Mouse (Mus musculus) embryo, embryonic 11.5 days (tissue): Measurements from ENCODE around the gene Mrpl2.

Experiments
- DNase-seq: peaks from one replicate; pipeline ENCODE4 v3.0.0-alpha.2; 2012; ENCODE audit warnings: low read depth, low spot score

Mrpl2 gene

GRCm38 (mm10) chr17:46667712-46668111, 21.7 kb downstream of the Mrpl2 start:
- no peak for DNase-seq

GRCm38 (mm10) chr17:46669911-46670310, 23.9 kb downstream of the Mrpl2 start:
- DNase-seq, result no peak

GRCm38 (mm10) chr17:46673850-46674529, 28.0 kb downstream of the Mrpl2 start, which contains the start of gene Rrp36:
TSS of gene Rrp36 (minus strand) at chr17:46674352.
- DNase-seq, result peak; percentile 80

GRCm38 (mm10) chr17:46674530-46675283, 28.7 kb downstream of the Mrpl2 start:
- no peak for DNase-seq

GRCm38 (mm10) chr17:46678416-46678815, 32.4 kb downstream of the Mrpl2 start, which contains the start of gene Mea1:
TSS of gene Mea1 (plus strand) at chr17:46678793.
- no peak for DNase-seq

- DNase-seq, result no peak
Measured at GRCm38 (mm10) chr17:46678911-46679310, 32.9 kb downstream of the Mrpl2 start.

- peak; percentile 32 for DNase-seq
Measured at GRCm38 (mm10) chr17:46679843-46680759, 34.1 kb downstream of the Mrpl2 start.

- DNase-seq, result peak; percentile 98
Measured at GRCm38 (mm10) chr17:46680760-46681373, 34.8 kb downstream of the Mrpl2 start, which contains the start of gene Klhdc3. TSS of gene Klhdc3 (minus strand) at chr17:46680914.

GRCm38 (mm10) chr17:46681466-46682118, 35.6 kb downstream of the Mrpl2 start:
- DNase-seq, result no peak

- DNase-seq, result no peak
Measured at GRCm38 (mm10) chr17:46682654-46683389, 36.8 kb downstream of the Mrpl2 start.

- DNase-seq, result no peak
Measured at GRCm38 (mm10) chr17:46685913-46686312, 39.9 kb downstream of the Mrpl2 start.

- DNase-seq, result no peak
Measured at GRCm38 (mm10) chr17:46690665-46691064, 44.6 kb downstream of the Mrpl2 start.

- DNase-seq, result no peak
Measured at GRCm38 (mm10) chr17:46691390-46691789, 45.4 kb downstream of the Mrpl2 start.

GRCm38 (mm10) chr17:46694517-46695063, 48.6 kb downstream of the Mrpl2 start:
- DNase-seq, result no peak

GRCm38 (mm10) chr17:46698515-46698914, 52.5 kb downstream of the Mrpl2 start:
- no peak for DNase-seq

- DNase-seq, result no peak
Measured at GRCm38 (mm10) chr17:46699245-46699644, 53.2 kb downstream of the Mrpl2 start.
